In the genomic region with DNA sequence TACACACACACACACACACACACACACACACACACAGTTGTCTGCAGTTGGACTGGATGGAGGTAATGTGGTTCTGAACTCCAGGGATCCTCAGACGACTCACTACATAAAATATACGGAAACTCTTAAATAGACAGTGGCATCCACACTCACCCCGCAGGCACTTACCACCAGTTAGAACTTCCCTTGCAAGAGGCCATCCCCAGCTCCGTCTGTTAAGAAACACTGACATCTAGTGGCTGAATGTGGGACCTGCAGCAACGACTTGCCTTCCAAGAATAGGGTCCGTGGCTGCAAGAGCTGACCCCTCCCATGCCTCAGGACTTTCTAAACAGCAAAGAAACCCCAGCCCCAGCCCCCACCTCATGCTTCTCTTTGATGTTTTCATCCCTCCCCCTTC, we compare ENCODE assay signal across 9 mouse cellular contexts. TPM values are rescaled to one million over a fixed set of nuclear protein-coding genes. Genes with fewer than 3 reads are reported as not detected.
DNase-seq lines count a peak whose midpoint lies in the region; ATAC-seq and TF ChIP-seq lines count a peak whose summit lies in the region.
"Had no signal": no experiment of that assay in that cellular context is flagged by ENCODE, and none has a peak within 500 bp of the region (broad histone marks: within the 10 kb centered on the region; RNA-seq: fewer than 3 reads in every experiment).

No protein-coding gene starts in this region.

- H3K9ac ChIP-seq in heart, embryonic 13.5 days, result 0 out of 2 replicates have a peak overlapping the region, but pooled peaks have one; percentile 14
- no peak overlapping the region for H3K9ac ChIP-seq in kidney, embryonic 16.5 days (replicated peaks; ENCODE audit: low read length)
- H3K9ac ChIP-seq in limb, embryonic 15.5 days, result no peak overlapping the region
- H3K9ac ChIP-seq in neural tube, embryonic 11.5 days (ENCODE audit: low read length), result no peak overlapping the region
- no peak overlapping the region for H3K9ac ChIP-seq in stomach, embryonic 15.5 days

- TF ChIP-seq CTCF in brain, embryonic 14.5 days (IDR thresholded peaks at IDR 0.05; ENCODE audit: borderline replicate concordance, extremely low read depth, insufficient read depth, insufficient read length), result peak; percentile 99

- no peak for TF ChIP-seq POLR2A in brain, embryonic 14.5 days (IDR thresholded peaks at IDR 0.05; ENCODE audit: borderline replicate concordance, extremely low read depth, insufficient read depth, insufficient read length, poor library complexity, severe bottlenecking)

- WGBS in heart, embryonic 13.5 days, result 2% methylated on average over 6 of the region's 6 CpGs
- WGBS in kidney, embryonic 16.5 days, result 0% methylated on average over 6 of the region's 6 CpGs
- WGBS in limb, embryonic 15.5 days, result under 1% methylated on average over 6 of the region's 6 CpGs
- 2% methylated on average over 6 of the region's 6 CpGs for WGBS in neural tube, embryonic 11.5 days
- under 1% methylated on average over 6 of the region's 6 CpGs for WGBS in stomach, embryonic 15.5 days

- no peak overlapping the region for H3K4me3 ChIP-seq in heart, embryonic 13.5 days
- H3K4me3 ChIP-seq in kidney, embryonic 16.5 days (ENCODE audit: low read length), result no peak overlapping the region
- H3K4me3 ChIP-seq in limb, embryonic 15.5 days, result no peak overlapping the region
- H3K4me3 ChIP-seq in neural tube, embryonic 11.5 days (ENCODE audit: low read depth, low read length), result no peak overlapping the region
- H3K4me3 ChIP-seq in stomach, embryonic 15.5 days (replicated peaks), result no peak overlapping the region
- H3K4me3 ChIP-seq: erythroblast, embryonic 14.5 days had no signal

- H3K9me3 ChIP-seq in heart, embryonic 13.5 days, result no peaks in the 10 kb centered on the region
- no peaks in the 10 kb centered on the region for H3K9me3 ChIP-seq in kidney, embryonic 16.5 days (ENCODE audit: low read length)
- H3K9me3 ChIP-seq in limb, embryonic 15.5 days, result no peaks in the 10 kb centered on the region
- H3K9me3 ChIP-seq in neural tube, embryonic 11.5 days (ENCODE audit: control insufficient read depth, low read length), result no peaks in the 10 kb centered on the region
- H3K9me3 ChIP-seq in stomach, embryonic 15.5 days, result no peaks in the 10 kb centered on the region

- H3K36me3 ChIP-seq in heart, embryonic 13.5 days, result no peaks in the 10 kb centered on the region
- no peaks in the 10 kb centered on the region for H3K36me3 ChIP-seq in kidney, embryonic 16.5 days (ENCODE audit: insufficient read depth, low read length)
- H3K36me3 ChIP-seq in limb, embryonic 15.5 days, result no peaks in the 10 kb centered on the region
- no peaks in the 10 kb centered on the region for H3K36me3 ChIP-seq in neural tube, embryonic 11.5 days (ENCODE audit: control insufficient read depth, insufficient read depth, low read length)
- no peaks in the 10 kb centered on the region for H3K36me3 ChIP-seq in stomach, embryonic 15.5 days

- DNase-seq in CD4-positive helper T cell, adult 2 months (ENCODE audit: low read depth, low spot score), result peak; percentile 71
- DNase-seq in brain, embryonic 14.5 days (ENCODE audit: low read depth), result peak; percentile 97
- peak; percentile 41 for DNase-seq in fibroblast of lung, adult 2 months (ENCODE audit: low read depth)
- DNase-seq in neural tube, embryonic 11.5 days (ENCODE audit: low spot score), result peak; percentile 92

- H3K4me2 ChIP-seq in heart, embryonic 13.5 days, result peak overlapping the region; percentile 57
- peak overlapping the region; percentile 15; the same call in 1 of the 2 replicates for H3K4me2 ChIP-seq in kidney, embryonic 16.5 days (replicated peaks; ENCODE audit: low read depth, low read length)
- peak overlapping the region; percentile 35 for H3K4me2 ChIP-seq in limb, embryonic 15.5 days
- H3K4me2 ChIP-seq in neural tube, embryonic 11.5 days (ENCODE audit: low read depth), result no peak overlapping the region
- H3K4me2 ChIP-seq in stomach, embryonic 15.5 days, result peak overlapping the region; percentile 32; the same call in 1 of the 2 replicates

- no peak overlapping the region for H3K27ac ChIP-seq in heart, embryonic 13.5 days (replicated peaks)
- no peak overlapping the region for H3K27ac ChIP-seq in kidney, embryonic 16.5 days (ENCODE audit: low read length)
- no peak overlapping the region for H3K27ac ChIP-seq in limb, embryonic 15.5 days
- H3K27ac ChIP-seq in neural tube, embryonic 11.5 days (ENCODE audit: low read depth, low read length), result no peak overlapping the region
- no peak overlapping the region for H3K27ac ChIP-seq in stomach, embryonic 15.5 days

- H3K4me1 ChIP-seq in heart, embryonic 13.5 days, result peaks cover 22% of the 10 kb centered on the region
- H3K4me1 ChIP-seq in kidney, embryonic 16.5 days (ENCODE audit: insufficient read depth, low read length), result peaks cover 6% of the 10 kb centered on the region; the same call in 1 of the 2 replicates
- peaks cover 22% of the 10 kb centered on the region for H3K4me1 ChIP-seq in limb, embryonic 15.5 days
- peaks cover 11% of the 10 kb centered on the region for H3K4me1 ChIP-seq in neural tube, embryonic 11.5 days (ENCODE audit: control insufficient read depth, insufficient read depth, low read length)
- peaks cover 6% of the 10 kb centered on the region; the same call in 1 of the 2 replicates for H3K4me1 ChIP-seq in stomach, embryonic 15.5 days

- ATAC-seq in heart, embryonic 13.5 days (ENCODE audit: extremely low read depth, insufficient number of reproducible peaks, low FRiP score, low TSS enrichment), result no peak
- peak; percentile 69; the same call in 1 of the 2 replicates for ATAC-seq in kidney, embryonic 16.5 days (ENCODE audit: low FRiP score, low TSS enrichment)
- ATAC-seq in limb, embryonic 15.5 days (ENCODE audit: insufficient number of reproducible peaks, low FRiP score, low TSS enrichment, low read depth), result peak; percentile 47; the same call in 1 of the 2 replicates
- ATAC-seq in neural tube, embryonic 11.5 days (ENCODE audit: insufficient read depth, low FRiP score, low TSS enrichment), result peak; percentile 41; the same call in 1 of the 2 replicates
- no peak; the same call in 1 of the 2 replicates for ATAC-seq in stomach, embryonic 15.5 days (ENCODE audit: insufficient read depth, low FRiP score, low read depth)

- H3K27me3 ChIP-seq in heart, embryonic 13.5 days (replicated peaks), result peaks cover 55% of the 10 kb centered on the region
- peaks cover 41% of the 10 kb centered on the region for H3K27me3 ChIP-seq in kidney, embryonic 16.5 days (ENCODE audit: insufficient read depth, low read length)
- H3K27me3 ChIP-seq in limb, embryonic 15.5 days, result peaks cover 31% of the 10 kb centered on the region
- no peaks in the 10 kb centered on the region for H3K27me3 ChIP-seq in neural tube, embryonic 11.5 days (ENCODE audit: control insufficient read depth, insufficient read depth, low read length)
- H3K27me3 ChIP-seq in stomach, embryonic 15.5 days (replicated peaks), result peaks cover 22% of the 10 kb centered on the region

RNA-seq across cellular contexts. Expression of gene Rpl38, which starts 32.0 kb away (rescaled TPM):
- 1,736 and 1,742 TPM in 2 replicates for polyA plus RNA-seq in brain, embryonic 14.5 days (2012; rRNA removed)
- 754 and 817 TPM in 2 replicates for polyA plus RNA-seq in heart, embryonic 13.5 days (2015; fragmentation: Nextera tagmentation; extraction: Ambion mirVana)
- 802 and 841 TPM in 2 replicates for polyA plus RNA-seq in kidney, embryonic 16.5 days (2015; fragmentation: Nextera tagmentation; extraction: Ambion mirVana)
- 866 and 1,120 TPM in 2 replicates for polyA plus RNA-seq in limb, embryonic 15.5 days (2015; fragmentation: Nextera tagmentation; extraction: Ambion mirVana)
- polyA plus RNA-seq in neural tube, embryonic 11.5 days (2014; fragmentation: Nextera tagmentation; extraction: Ambion mirVana), result 826 and 967 TPM in 2 replicates
- polyA plus RNA-seq in stomach, embryonic 15.5 days (2015; fragmentation: Nextera tagmentation; extraction: Ambion mirVana), result 920 and 985 TPM in 2 replicates

RNA-seq across cellular contexts. Expression of gene Ttyh2, which starts 38.9 kb away (rescaled TPM):
- polyA plus RNA-seq in brain, embryonic 14.5 days (2012; rRNA removed), result 17.8 and 25.4 TPM in 2 replicates
- 7.5 and 7.7 TPM in 2 replicates for polyA plus RNA-seq in heart, embryonic 13.5 days (2015; fragmentation: Nextera tagmentation; extraction: Ambion mirVana)
- 20.4 and 21.5 TPM in 2 replicates for polyA plus RNA-seq in kidney, embryonic 16.5 days (2015; fragmentation: Nextera tagmentation; extraction: Ambion mirVana)
- 22.4 and 29.7 TPM in 2 replicates for polyA plus RNA-seq in limb, embryonic 15.5 days (2015; fragmentation: Nextera tagmentation; extraction: Ambion mirVana)
- 20.6 and 24.6 TPM in 2 replicates for polyA plus RNA-seq in neural tube, embryonic 11.5 days (2014; fragmentation: Nextera tagmentation; extraction: Ambion mirVana)
- 15.5 and 17.9 TPM in 2 replicates for polyA plus RNA-seq in stomach, embryonic 15.5 days (2015; fragmentation: Nextera tagmentation; extraction: Ambion mirVana)

Comparison
In these comparisons a context has a peak if more than half of its experiments do, and no peak if none do; other contexts are left out.
1. DNase-seq: peak in every context shown above with its lines; median percentile 97 in brain, embryonic 14.5 days; 92 in neural tube, embryonic 11.5 days; 71 in CD4-positive helper T cell, adult 2 months; 41 in fibroblast of lung, adult 2 months.
2. ATAC-seq: peak in kidney, embryonic 16.5 days (single experiment), limb, embryonic 15.5 days (single experiment) and neural tube, embryonic 11.5 days (single experiment); none in heart, embryonic 13.5 days (single experiment) and stomach, embryonic 15.5 days (single experiment).